Mouse (Mus musculus): ENCODE results near the gene Tpgs1.
"Not testable (repeated sequence)": the region's sequence is repeated elsewhere in the genome, so short reads cannot be mapped to it uniquely, and the experiment has no call there.

The Tpgs1 gene

DNA sequence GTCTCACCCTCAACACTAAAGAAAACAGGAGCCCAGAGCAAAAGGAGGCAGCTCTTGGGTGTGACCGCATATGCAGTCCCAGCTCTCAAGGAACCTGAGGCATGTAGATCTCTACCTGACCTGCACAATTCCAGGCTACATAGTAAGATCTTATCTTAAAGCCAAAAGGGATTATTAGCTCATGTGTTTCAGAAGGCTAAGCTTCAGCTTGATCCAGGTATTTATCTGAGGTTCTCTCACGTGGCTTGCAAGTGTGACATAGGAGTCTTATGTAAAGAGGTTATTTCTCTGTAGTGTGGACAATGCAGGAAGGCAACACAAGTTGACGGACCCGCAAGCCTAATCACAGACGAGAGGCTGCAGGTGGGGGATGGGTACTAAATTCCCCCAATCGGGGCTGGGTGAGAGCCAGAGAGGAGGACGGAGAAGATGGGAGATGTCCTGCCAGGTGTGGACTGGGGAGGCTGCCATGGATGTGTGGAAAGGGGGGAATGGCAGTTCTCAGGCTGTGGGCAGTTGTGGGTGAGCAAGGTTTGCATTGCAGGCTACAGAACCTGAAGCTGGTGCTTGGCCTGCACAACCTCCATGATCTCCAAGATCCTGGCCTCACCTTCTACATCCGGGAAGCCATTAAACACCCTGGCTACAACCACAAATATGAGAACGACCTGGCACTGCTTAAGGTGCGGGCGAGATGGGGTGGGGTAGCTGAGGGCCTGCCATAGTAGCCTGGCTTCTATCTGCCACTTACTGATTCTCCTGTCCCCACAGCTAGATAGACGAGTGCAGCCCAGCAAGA is 24.6 kb downstream of the Tpgs1 start:
- no peak for DNase-seq

DNA sequence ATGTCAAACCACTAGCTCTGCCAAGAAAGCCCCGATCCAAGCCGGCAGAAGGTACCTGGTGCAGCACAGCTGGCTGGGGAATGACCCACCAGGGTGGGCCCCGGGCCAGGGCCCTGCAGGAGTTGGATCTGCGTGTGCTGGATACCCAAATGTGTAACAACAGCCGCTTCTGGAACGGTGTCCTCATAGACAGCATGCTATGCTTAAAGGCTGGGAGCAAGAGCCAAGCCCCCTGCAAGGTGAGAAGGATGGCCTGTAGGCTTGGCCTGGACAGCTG is 25.1 kb downstream of the Tpgs1 start:
- no peak for DNase-seq

- peak; percentile 85 for DNase-seq
Observed at GRCm38 (mm10) chr10:79695231-79696128, 26.3 kb downstream of the Tpgs1 start.

DNA sequence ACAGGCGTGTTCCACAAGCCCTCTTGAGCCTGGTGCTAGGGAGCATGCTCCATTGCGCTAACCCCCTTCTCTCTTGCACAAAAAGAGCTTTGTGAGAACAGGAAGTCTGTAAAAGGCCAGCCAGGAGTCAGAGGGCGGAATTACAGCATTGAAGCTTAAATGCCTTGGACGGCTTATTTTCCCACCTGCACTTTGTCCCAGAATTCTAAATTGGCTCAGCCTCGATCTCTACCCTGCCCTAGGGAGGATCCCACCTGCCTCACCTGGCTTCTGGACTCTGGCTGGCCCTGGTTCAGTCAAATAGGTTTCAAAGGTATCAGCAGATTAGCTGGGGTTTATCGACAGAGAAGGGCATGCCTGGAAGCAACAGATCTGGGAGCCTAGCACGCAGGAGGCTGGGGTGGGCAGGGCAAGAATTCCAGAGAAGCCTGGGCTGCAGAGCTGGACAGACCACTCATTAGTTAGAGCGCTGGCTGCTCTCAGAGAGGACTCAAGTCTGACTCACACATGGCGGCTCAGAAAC is 27.0 kb downstream of the Tpgs1 start:
- DNase-seq: peak; percentile 54

DNA sequence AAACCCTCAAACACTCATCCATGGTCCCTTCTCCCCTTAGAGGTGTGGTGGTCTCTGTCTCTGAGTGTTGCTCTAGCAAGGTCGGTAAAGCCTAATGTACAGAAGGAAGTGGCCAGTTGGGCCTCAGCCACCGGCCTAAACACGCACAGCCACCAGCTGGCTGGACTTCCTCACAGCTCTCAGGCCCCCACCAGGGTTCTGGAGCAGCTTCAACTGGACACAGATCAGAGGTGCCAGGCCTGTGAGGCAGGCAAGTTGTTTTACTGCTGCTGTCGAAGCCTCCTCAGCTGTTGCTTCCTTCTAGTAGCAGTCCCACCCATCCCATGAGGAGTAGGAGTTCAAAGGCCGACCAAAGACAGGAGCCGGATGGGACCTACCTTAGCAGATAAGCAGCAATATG is 28.7 kb downstream of the Tpgs1 start:
- DNase-seq: peak; percentile 91

DNA sequence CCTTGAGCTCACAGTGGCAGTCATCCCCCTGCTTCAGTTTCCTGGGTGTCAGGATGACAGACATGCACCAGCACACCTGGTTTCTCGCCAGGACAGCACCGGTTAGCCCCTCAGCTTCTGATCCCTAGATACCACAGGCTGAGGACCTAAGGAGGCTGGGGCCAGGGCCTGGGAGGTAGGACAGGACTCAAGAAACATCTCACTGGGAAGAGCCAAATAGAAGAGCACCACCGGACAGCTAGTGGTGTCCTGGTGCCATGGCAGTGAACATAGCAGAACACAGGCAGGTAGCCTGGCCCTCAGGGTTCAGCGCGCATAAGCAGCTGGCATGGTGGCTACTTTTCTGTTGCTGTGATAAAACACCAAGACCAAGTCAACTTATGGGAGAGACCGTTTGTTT is 29.3 kb downstream of the Tpgs1 start:
- DNase-seq: peak; percentile 53

- DNase-seq: no peak
Observed at GRCm38 (mm10) chr10:79700676-79701075, 31.5 kb downstream of the Tpgs1 start.

DNA sequence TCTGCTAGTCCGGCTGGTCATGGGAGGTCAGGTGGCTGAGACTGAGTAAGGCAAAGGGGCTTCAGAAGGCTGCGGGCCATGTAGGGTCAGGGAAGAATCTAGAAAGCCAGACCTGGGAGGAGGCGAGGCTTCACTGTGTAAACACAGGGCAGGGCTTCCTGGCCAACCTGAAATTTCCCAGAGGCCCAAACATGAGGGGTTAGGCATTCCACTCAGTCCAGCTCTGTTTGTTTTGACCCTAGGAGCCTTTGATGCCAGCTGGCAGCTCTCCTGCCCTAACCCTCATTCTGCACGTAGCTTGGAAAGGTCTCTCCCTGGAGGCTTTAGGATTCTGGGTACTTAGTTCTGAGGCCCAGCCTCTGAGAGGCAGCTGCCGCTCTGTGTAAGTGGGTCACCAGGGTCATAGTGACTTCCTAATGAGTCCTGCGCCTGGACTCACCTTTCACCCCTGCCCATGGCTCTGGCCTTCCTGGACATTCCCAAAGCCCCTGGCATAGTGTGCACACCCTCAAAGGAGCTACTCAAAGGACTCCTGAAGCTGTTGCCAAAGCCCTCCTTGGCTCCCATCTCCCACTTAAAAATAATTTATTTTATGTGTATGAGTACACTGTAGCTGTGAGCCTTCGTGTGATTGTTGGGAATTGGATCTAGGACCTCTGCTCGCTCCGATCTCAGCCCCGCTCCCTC is 32.4 kb downstream of the Tpgs1 start:
- DNase-seq: peak; percentile 62

- DNase-seq: not testable (repeated sequence)
Observed at GRCm38 (mm10) chr10:79702970-79703369, 33.8 kb downstream of the Tpgs1 start.

DNA sequence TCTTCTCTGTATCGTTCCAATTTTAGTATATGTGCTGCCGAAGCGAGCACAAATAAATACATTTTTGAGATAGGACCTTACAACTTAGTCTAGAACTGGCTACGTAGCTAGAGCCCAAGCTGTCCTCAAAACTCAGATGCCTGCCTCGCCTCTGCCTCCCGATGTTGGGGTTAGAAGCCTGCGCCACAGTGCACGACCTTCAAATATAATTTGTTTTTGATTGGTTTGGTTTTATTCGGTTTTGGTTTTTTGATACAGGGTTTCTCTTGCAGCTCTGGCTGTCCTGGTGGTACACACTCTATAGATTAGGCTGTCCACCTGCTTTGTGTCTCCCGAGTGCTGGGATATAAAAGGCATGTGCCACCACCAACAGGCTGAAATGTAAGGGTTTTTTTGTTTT is 34.4 kb downstream of the Tpgs1 start:
- peak; percentile 58 for DNase-seq

DNA sequence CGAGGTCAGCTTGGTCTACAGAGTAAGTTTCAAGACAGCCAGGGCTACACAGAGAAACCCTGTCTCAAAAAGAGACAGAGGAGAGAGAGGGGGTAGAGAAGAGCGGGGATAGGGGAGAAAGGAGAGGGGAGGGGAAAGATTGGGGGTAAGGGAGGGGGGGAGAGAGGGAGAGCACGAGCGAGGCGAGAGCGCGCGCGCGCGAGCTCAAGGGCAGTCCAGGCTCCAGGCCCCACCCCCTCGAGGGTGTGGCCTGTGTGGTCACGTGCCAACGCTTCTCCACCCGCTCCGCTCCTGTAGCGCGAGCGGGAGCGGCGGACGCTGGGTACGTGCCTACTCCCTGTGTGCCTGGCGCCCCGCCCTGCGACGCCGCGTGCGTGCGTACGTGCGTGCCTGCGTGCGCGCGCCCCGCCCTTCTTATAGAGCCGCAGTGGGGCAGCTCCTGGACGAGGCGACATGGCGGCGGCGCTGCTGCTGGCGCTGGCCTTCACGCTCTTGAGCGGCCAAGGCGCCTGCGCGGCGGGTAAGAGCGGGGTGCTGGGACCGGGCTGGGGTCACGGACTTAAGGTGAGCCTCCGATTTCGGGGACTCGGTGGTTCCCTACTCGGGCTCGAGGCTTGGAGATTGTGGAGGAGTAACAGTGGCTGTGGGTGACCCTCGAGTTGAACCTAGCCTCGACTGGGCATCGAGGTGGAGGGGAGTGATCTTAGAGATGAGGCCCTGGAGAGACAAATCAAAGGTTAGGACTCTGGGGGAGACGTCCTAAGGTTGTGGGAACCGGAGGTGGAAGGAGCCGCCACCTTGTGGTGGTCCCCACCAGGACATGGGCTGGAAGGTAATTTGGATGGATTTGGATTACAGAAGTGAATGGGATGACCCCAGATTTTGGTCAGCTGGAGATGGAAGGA is 35.1 kb downstream of the Tpgs1 start, which contains the start of gene Bsg:
TSS of gene Bsg (plus strand) at position 427 of the 905 bp plus-strand sequence.
- peak; percentile 99 for DNase-seq

DNA sequence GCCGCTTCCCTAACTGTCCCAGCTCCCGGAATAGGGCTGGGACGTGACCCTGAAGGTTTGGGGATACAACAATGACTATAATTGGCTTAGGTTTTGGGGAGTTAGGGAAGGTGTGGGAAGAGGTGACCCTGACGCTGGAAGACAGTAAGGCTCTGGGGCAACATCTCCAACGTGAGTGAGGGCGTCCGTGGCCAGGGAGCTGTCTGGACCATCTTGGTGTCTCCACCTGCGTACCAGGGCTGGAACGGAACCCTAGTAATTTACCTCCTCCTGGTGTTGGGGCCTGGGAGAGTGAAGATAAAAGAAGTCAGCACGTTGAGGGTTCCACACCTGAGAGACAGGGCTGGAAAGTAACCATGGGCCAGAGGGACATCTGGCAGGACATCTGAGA is 35.8 kb downstream of the Tpgs1 start:
- no peak for DNase-seq

DNA sequence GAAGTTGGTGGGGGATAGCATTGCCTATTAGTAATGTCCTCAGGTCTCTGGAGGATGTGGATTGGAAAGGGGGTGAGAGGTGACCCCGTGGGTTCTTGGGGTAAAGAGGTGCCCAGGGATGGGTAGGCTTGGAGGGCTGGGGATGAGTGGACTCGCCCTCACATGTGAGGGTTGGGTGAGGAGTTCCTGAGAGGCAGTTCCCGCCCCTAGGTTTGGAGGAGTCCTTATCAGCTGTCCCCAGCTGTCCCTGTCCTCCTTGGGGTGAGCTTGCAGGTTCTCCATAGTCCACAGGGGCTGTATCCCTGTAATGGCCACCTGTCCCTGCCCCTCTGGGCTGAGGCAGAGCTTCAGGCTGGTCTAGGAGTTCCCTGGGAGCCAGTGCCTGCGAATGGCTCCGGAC is 36.8 kb downstream of the Tpgs1 start:
- DNase-seq: peak; percentile 59

- DNase-seq: peak; percentile 75
Observed at GRCm38 (mm10) chr10:79706406-79707094, 37.4 kb downstream of the Tpgs1 start.

GRCm38 (mm10) chr10:79707162-79707561 is 38.0 kb downstream of the Tpgs1 start:
- peak; percentile 84 for DNase-seq

GRCm38 (mm10) chr10:79707759-79708158 is 38.6 kb downstream of the Tpgs1 start:
- DNase-seq: peak; percentile 50

DNA sequence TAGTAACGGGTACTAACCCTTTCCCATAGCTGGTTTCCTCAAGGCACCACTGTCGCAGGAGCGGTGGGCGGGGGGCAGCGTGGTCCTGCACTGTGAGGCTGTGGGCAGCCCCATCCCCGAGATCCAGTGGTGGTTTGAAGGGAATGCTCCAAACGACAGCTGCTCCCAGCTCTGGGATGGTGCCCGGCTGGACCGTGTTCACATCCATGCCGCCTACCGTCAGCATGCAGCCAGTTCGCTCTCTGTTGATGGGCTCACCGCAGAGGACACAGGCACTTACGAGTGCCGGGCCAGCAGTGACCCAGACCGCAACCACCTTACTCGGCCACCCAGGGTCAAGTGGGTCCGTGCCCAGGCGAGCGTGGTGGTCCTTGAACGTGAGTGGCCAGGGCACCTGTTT is 39.5 kb downstream of the Tpgs1 start:
- DNase-seq: no peak

DNA sequence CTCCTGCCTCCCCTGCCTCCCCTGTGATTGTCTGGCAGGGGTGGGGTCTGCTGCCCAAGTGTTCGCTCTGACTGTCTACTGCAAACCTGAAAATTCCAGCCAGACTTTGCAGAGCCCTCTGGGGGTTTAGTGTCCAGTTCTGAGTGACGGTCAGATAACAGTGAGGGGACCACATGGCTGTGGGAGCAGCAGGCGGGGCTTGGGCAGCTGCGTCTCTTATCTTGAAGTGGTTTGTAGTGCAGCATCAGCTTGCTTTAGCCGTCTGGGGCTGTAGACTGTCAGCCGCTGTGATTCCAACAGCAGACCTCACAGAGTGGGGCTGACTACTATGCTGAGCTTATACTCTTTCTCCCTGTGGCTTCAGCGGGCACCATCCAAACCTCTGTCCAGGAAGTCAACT is 40.1 kb downstream of the Tpgs1 start:
- DNase-seq: no peak

- peak; percentile 49 for DNase-seq
Observed at GRCm38 (mm10) chr10:79712029-79712428, 42.9 kb downstream of the Tpgs1 start.

DNA sequence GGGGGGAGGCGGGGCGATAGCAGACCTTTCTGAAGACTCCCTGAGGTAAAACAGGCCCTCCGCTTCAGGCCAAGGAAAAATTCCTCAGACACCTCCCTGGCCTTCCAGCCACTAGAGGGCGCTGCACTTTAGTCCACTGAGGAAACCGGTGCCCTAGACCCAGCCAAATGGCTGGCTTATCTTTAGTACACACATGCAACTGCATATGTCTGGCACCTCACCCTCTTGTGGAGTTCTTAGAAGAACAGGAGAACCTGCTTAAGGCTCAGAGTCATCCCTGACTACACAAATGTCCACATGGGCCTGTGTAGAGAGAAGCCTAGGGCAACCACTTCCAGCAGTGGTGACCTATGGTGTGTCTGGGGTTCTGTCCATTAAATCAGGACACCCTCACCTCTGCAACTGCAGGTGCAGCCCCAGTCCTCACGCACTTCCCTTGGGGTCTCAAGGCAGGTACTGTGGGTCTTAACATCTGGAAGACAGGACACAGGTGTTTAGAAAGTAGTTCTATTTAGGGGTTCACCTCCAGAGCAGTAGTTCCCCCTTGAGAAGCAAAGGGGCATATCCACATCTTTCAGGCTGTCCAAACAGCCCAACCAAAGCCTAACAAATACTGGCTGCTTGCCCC is 43.4 kb downstream of the Tpgs1 start:
- DNase-seq: peak; percentile 85

GRCm38 (mm10) chr10:79713163-79713562 is 44.0 kb downstream of the Tpgs1 start:
- no peak for DNase-seq
